Mouse (Mus musculus): ENCODE measurements around the gene Slc35e2. TPM values are rescaled to one million over a fixed set of nuclear protein-coding genes. Genes with fewer than 3 reads are reported as not detected.

Slc35e2 gene
- polyA plus RNA-seq (2015; fragmentation: Nextera tagmentation; extraction: Ambion mirVana) = 6.3 and 6.8 TPM in 2 replicates

DNA sequence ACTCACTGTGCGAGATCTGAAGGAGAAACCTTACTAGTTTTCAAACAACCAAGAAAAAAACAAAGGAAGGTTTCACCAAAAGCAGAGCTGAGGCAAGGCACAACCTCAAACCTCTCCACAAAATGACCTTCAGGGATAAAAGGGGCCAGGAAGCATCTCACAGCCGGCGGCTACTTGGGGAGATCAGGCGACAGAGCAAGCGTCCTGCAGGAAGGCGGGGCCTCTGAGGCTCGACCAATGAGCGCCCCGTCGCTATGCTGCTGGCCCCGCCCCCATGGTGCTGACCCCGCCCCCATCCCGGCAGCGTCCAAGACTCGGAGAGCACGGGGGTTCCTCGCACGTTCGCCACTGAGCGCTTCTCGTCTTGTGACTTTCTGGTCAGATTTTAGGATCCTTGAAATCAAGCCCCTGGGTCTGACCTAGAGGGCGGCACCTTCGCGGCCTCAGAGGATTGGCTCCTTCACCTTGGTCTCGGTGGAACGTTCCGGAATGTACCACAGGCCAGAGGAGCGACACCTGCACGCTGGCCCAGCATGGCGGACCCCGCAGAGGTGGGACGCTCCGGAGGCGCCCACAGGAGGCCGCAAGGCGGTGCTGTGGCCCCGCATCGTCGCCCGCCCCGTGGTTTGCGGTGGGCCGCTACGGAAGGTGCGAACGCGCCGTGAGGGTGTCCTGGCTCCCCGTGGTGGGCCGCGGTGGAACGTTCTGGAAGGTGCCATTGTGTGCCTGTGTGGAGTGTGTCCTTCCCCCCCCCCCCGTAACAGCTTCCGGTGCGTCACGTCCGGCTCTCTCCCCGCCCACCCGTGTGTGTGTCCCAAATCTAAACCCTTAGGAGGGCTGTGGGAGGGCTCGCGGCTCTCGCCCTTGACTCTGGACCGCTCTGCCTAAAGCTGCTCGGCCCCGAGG lies at the start of gene Slc35e2:
Gene Slc35e2, plus strand, starts transcription at position 326 of the 906 bp plus-strand sequence.
- H3K36me3 ChIP-seq (ENCODE audit: control insufficient read depth, insufficient read depth, low read length) = no peaks in the 10 kb centered on the region
- H3K4me1 ChIP-seq (ENCODE audit: control insufficient read depth, insufficient read depth, low read length) = peaks cover 6% of the 10 kb centered on the region
- peak within 1 kb of the TSS; percentile 96 for H3K9ac ChIP-seq (ENCODE audit: low read length)
- peak within 1 kb of the TSS; percentile 99 for H3K4me3 ChIP-seq (replicated peaks; ENCODE audit: low read length)
- H3K27me3 ChIP-seq (ENCODE audit: control insufficient read depth, insufficient read depth, low read length) = no peaks in the 10 kb centered on the region
- WGBS = under 1% methylated on average over 64 of the region's 65 CpGs
- peak; percentile 96 for ATAC-seq (ENCODE audit: insufficient read depth, low FRiP score)
- H3K4me2 ChIP-seq (ENCODE audit: low read depth, low read length) = peak within 1 kb of the TSS; percentile 87
- H3K27ac ChIP-seq (ENCODE audit: low read length) = peak within 1 kb of the TSS; percentile 99
- H3K9me3 ChIP-seq (replicated peaks; ENCODE audit: control insufficient read depth, low read length) = no peaks in the 10 kb centered on the region

DNA sequence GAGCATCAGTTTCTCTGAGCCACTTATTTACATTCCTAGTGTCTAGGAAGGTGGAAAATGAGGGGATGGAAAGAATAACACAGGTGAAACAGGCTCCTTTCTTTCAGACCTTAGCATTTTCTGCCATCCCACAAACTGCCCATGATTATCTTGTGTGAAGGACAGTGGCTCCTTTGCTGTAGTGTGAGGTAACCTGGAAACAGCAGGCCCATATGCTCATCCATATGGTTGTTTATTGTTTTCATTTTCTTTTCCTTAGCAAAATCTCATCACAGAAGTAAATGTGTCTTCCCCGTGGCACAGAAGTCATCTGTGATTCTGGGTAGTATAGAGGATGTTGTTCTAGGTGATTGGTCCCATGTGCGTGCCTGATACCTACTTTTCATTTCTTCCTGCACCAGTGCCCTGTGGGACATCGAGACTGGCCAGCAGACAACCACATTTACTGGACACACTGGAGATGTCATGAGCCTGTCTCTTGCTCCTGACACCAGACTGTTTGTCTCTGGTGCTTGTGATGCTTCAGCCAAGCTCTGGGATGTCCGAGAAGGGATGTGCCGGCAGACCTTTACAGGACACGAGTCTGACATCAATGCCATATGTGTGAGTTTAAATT lies 48.2 kb upstream of the Slc35e2 start:
- Histone ChIP-seq H3K9ac (ENCODE audit: low read length) (no peak overlapping the region), H3K4me1 (ENCODE audit: control insufficient read depth, insufficient read depth, low read length) (0 out of 2 replicates have a peak, but pooled peaks cover 2% of the 10 kb centered on the region), H3K4me2 (ENCODE audit: low read depth, low read length) (no peak overlapping the region), H3K9me3 (replicated peaks; ENCODE audit: control insufficient read depth, low read length) (no peaks in the 10 kb centered on the region), H3K27ac (ENCODE audit: low read length) (no peak overlapping the region), H3K36me3 (ENCODE audit: control insufficient read depth, insufficient read depth, low read length) (peaks cover 46% of the 10 kb centered on the region), H3K4me3 (replicated peaks; ENCODE audit: low read length) (no peak overlapping the region), H3K27me3 (ENCODE audit: control insufficient read depth, insufficient read depth, low read length) (no peaks in the 10 kb centered on the region)
- ATAC-seq (ENCODE audit: insufficient read depth, low FRiP score) = no peak
- WGBS = 88% methylated on average over 6 of the region's 6 CpGs

DNA sequence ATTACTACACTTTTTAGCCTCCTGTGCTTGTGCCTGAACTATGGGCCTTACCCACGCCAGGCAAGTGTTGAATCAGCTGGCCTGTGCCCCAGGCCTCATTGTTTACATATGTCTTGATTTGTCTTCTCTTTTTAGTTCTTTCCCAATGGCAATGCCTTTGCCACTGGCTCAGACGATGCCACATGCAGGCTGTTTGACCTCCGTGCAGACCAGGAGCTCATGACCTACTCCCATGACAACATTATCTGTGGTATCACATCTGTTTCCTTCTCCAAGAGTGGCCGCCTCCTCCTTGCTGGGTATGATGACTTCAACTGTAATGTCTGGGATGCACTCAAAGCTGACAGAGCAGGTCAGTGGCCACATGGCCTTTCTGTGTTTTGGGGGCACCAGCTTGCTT lies 46.3 kb upstream of the Slc35e2 start:
- Histone ChIP-seq H3K4me3 (replicated peaks; ENCODE audit: low read length) (no peak overlapping the region), H3K27ac (ENCODE audit: low read length) (no peak overlapping the region), H3K9ac (ENCODE audit: low read length) (no peak overlapping the region), H3K9me3 (replicated peaks; ENCODE audit: control insufficient read depth, low read length) (no peaks in the 10 kb centered on the region), H3K36me3 (ENCODE audit: control insufficient read depth, insufficient read depth, low read length) (peaks cover 43% of the 10 kb centered on the region), H3K4me1 (ENCODE audit: control insufficient read depth, insufficient read depth, low read length) (0 out of 2 replicates have a peak, but pooled peaks cover 2% of the 10 kb centered on the region), H3K4me2 (ENCODE audit: low read depth, low read length) (no peak overlapping the region), H3K27me3 (ENCODE audit: control insufficient read depth, insufficient read depth, low read length) (no peaks in the 10 kb centered on the region)
- no peak for ATAC-seq (ENCODE audit: insufficient read depth, low FRiP score)
- 64% methylated on average over 4 of the region's 4 CpGs for WGBS

DNA sequence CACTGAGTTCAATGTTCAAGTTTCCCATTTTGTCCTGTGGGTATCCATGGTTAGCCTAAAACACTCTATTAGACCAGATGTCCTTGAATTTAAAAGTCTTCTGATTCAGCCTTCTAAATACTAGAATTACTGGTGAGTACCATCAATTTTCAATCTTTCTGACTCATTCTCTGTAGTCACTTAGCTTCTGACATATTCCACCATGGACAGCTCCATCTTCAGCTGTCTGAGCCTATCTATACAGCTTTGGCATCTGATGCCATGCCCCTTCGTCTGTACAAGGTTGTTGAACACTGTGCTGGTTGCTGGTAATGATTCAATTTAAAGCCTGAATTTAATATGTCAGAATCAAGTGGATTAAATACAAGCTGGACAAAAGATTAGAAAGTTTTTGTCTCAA lies 45.8 kb upstream of the Slc35e2 start:
- ATAC-seq (ENCODE audit: insufficient read depth, low FRiP score) = no peak
- no peaks in the 10 kb centered on the region for H3K9me3 ChIP-seq (replicated peaks; ENCODE audit: control insufficient read depth, low read length)
- 0 out of 2 replicates have a peak, but pooled peaks cover 2% of the 10 kb centered on the region for H3K4me1 ChIP-seq (ENCODE audit: control insufficient read depth, insufficient read depth, low read length)
- no peak overlapping the region for H3K9ac ChIP-seq (ENCODE audit: low read length)
- WGBS = 49% methylated on average over 1 of the region's 1 CpGs
- peaks cover 46% of the 10 kb centered on the region for H3K36me3 ChIP-seq (ENCODE audit: control insufficient read depth, insufficient read depth, low read length)
- H3K27me3 ChIP-seq (ENCODE audit: control insufficient read depth, insufficient read depth, low read length) = no peaks in the 10 kb centered on the region
- H3K27ac ChIP-seq (ENCODE audit: low read length) = no peak overlapping the region
- no peak overlapping the region for H3K4me2 ChIP-seq (ENCODE audit: low read depth, low read length)
- H3K4me3 ChIP-seq (replicated peaks; ENCODE audit: low read length) = no peak overlapping the region

DNA sequence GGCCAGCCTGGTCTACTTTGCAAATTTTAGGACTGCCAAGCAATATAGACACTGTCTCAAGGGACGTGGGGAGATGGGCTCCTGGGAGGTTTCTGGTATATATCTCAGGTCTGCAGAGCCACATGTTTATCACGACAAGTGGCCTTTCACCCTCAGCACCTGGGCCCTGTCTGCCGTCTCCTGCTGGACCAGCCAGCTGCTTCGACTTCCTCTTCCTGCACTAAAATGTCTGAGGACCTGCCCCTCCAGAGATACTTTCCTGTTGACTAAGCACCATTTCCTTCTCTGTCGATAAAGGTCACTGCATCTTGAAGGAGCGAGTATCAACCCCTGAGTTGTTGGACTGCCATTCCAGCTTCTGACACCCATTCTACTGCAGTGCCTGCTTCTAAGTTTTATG lies 41.8 kb upstream of the Slc35e2 start:
- Histone ChIP-seq H3K27ac (ENCODE audit: low read length) (0 out of 2 replicates have a peak overlapping the region, but pooled peaks have one; percentile 27), H3K9ac (ENCODE audit: low read length) (no peak overlapping the region), H3K27me3 (ENCODE audit: control insufficient read depth, insufficient read depth, low read length) (no peaks in the 10 kb centered on the region), H3K4me3 (replicated peaks; ENCODE audit: low read length) (no peak overlapping the region), H3K9me3 (replicated peaks; ENCODE audit: control insufficient read depth, low read length) (no peaks in the 10 kb centered on the region), H3K4me1 (ENCODE audit: control insufficient read depth, insufficient read depth, low read length) (peaks cover 20% of the 10 kb centered on the region), H3K4me2 (ENCODE audit: low read depth, low read length) (no peak overlapping the region), H3K36me3 (ENCODE audit: control insufficient read depth, insufficient read depth, low read length) (peaks cover 34% of the 10 kb centered on the region)
- ATAC-seq (ENCODE audit: insufficient read depth, low FRiP score) = no peak
- WGBS = 38% methylated on average over 6 of the region's 6 CpGs

DNA sequence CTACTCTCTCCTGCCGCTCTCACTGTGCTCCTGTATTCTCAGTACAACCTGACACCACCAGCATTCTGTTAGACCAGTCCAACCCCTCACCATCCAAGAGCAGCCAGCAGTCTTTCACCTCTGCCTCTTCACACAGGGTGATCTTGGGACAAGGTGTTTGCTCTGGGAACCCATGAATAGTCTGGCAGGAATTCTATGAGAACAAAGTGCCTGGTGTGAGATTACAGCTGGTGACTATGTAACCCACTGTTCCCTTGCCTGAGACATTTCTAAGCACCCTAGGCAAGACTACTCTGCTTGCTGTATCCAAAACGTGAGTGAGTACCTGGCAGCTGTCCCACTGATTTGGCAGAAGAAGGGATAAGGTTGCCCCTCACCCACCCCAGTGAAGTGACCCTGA lies 40.3 kb upstream of the Slc35e2 start:
- H3K36me3 ChIP-seq (ENCODE audit: control insufficient read depth, insufficient read depth, low read length) = peaks cover 21% of the 10 kb centered on the region
- H3K4me2 ChIP-seq (ENCODE audit: low read depth, low read length) = no peak overlapping the region
- WGBS = 49% methylated on average over 2 of the region's 2 CpGs
- no peak for ATAC-seq (ENCODE audit: insufficient read depth, low FRiP score)
- peak overlapping the region; percentile 93 for H3K27ac ChIP-seq (ENCODE audit: low read length)
- no peak overlapping the region for H3K4me3 ChIP-seq (replicated peaks; ENCODE audit: low read length)
- H3K4me1 ChIP-seq (ENCODE audit: control insufficient read depth, insufficient read depth, low read length) = peaks cover 29% of the 10 kb centered on the region
- no peak overlapping the region for H3K9ac ChIP-seq (ENCODE audit: low read length)
- no peaks in the 10 kb centered on the region for H3K9me3 ChIP-seq (replicated peaks; ENCODE audit: control insufficient read depth, low read length)
- H3K27me3 ChIP-seq (ENCODE audit: control insufficient read depth, insufficient read depth, low read length) = no peaks in the 10 kb centered on the region

DNA sequence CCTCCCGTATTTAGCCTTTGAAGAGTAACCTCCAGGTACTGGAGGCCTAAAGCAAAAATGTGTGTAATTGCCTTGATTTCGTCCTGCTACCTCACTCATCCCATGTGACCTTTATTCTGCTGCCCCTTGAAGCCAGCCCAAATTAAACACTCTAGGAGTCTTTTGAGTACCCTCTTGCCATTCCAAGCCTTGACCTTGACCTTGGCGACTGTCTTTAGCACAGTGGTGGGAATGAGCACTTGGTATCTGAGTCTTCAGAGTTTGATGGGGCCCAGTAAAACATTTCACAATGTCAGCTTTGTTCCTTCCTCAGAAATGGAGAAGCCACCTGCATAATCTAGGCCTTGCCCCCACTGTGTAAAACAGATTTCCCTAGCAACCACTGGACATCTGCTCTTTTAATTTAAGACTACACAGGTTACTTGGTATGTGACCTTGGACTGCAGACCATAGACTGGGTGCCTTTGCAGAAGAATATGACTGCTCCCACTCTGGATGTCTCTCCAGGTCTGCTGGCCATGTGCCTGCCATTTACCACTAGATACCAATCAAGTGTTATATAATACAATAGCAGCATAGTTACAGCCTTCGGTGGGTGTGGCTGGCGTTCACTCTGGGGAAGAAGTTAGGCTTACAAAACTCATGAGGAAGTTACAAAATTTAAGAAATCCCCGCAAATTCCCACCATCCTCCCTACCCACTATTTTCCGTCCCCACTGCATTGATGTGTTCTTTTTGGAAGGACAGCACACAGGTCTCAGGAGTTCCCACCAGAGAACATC lies 39.4 kb upstream of the Slc35e2 start, which contains the start of gene Nadk:
Gene Nadk, plus strand, starts transcription at position 718 of the 782 bp plus-strand sequence.
- ATAC-seq (ENCODE audit: insufficient read depth, low FRiP score) = no peak
- H3K9ac ChIP-seq (ENCODE audit: low read length) = peak within 1 kb of the TSS; percentile 65
- peak within 1 kb of the TSS; percentile 69 for H3K4me2 ChIP-seq (ENCODE audit: low read depth, low read length)
- H3K4me3 ChIP-seq (replicated peaks; ENCODE audit: low read length) = peak within 1 kb of the TSS; percentile 80
- no peaks in the 10 kb centered on the region for H3K27me3 ChIP-seq (ENCODE audit: control insufficient read depth, insufficient read depth, low read length)
- peaks cover 32% of the 10 kb centered on the region for H3K4me1 ChIP-seq (ENCODE audit: control insufficient read depth, insufficient read depth, low read length)
- H3K27ac ChIP-seq (ENCODE audit: low read length) = peak within 1 kb of the TSS; percentile 93
- WGBS = 52% methylated on average over 7 of the region's 7 CpGs
- peaks cover 11% of the 10 kb centered on the region for H3K36me3 ChIP-seq (ENCODE audit: control insufficient read depth, insufficient read depth, low read length)
- H3K9me3 ChIP-seq (replicated peaks; ENCODE audit: control insufficient read depth, low read length) = no peaks in the 10 kb centered on the region

DNA sequence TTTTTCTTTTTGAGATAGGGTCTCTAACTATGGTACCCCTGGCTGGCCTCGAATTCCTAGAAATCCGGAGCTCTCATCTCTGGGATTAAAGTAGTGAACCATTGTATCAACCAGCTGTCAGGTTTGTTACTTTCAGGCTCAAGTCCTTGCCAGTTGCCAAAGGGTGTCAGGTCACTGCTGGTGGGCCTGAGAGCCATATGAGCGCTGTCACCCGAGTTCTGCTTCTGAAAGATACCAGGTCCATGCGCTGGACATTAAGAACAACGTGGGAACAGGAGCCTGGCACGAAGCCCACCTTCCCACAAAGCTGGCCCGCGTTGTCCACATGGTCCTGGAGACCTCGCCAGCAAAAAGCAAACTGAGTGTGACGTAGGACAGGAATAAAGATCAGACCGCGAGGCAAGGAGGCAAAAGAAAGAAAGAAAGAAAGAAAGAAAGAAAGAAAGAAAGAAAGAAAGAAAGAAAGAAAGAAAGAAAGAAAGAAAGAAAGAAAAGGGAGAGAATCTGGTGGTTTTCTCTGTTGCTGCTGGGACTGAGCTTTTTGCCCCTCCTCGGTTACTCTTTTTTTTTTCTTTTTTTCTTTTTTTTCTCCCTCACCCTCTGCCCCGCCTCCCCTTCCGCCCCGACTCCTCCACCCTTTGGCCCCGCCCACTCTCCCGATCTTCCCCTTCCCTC lies 38.4 kb upstream of the Slc35e2 start:
- Histone ChIP-seq H3K27ac (ENCODE audit: low read length) (peak overlapping the region; percentile 93), H3K4me2 (ENCODE audit: low read depth, low read length) (peak overlapping the region; percentile 69), H3K9me3 (replicated peaks; ENCODE audit: control insufficient read depth, low read length) (no peaks in the 10 kb centered on the region), H3K4me3 (replicated peaks; ENCODE audit: low read length) (peak overlapping the region; percentile 80), H3K9ac (ENCODE audit: low read length) (peak overlapping the region; percentile 65), H3K36me3 (ENCODE audit: control insufficient read depth, insufficient read depth, low read length) (peaks cover 6% of the 10 kb centered on the region), H3K27me3 (ENCODE audit: control insufficient read depth, insufficient read depth, low read length) (no peaks in the 10 kb centered on the region), H3K4me1 (ENCODE audit: control insufficient read depth, insufficient read depth, low read length) (peaks cover 30% of the 10 kb centered on the region)
- no peak for ATAC-seq (ENCODE audit: insufficient read depth, low FRiP score)
- 1% methylated on average over 19 of the region's 19 CpGs for WGBS

Measured in stomach, embryonic 16.5 days (tissue).